Mouse (Mus musculus) cerebellum, postnatal 10 days (tissue): ENCODE data around the gene Tnik.

Experiments
- DNase-seq, 2 experiments: peaks; one replicate each; pipeline ENCODE4 v3.0.0; 2021; ENCODE audit warnings: mixed read lengths in 2 of 2

The Tnik gene

DNA sequence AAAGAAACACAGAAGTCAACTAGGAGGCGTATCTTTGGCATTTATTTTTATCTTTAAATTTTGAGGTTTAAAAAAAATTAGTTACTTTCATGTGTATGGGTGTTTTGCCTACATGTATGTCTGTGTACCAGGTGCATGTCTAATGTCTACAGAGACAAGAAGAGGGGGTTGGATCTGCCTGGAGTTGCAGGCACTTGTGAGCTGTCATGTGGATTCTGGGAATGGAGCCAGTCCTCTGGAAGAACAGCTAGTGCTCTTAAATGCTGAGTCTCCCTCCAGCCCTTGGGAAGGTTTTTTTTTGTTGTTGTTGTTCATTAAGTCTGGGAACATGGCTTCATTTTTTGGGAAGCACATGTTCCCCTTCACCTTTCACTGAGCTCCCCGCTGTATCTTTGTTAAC lies 375.9 kb downstream of the Tnik start:
- DNase-seq: peak; percentile 27 to 54

- DNase-seq: no peak
These were observed 380.4 kb downstream of the Tnik start for GRCm38 (mm10) chr3:28643252-28643947.

- no peak for DNase-seq
These were observed 389.6 kb downstream of the Tnik start for GRCm38 (mm10) chr3:28652574-28652973.

DNA sequence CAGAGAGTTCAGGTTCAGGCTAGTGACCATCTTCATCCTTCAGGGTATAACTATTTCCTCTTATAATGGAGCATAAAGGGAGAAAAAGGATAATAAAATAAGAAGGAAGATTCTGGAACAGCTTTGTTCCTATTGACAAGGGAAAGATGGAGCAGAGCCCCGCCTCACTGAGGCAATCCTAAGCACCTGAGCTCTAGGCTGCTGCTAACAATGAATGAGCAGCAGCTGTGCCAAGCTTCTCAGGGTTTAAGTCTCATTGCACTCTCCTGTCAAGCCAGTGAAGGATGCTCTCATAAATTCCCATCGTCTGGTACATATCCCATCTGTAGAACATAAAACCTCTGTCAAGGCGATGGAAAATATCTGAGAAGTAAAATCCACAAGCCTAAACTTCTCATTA lies 390.0 kb downstream of the Tnik start:
- no peak for DNase-seq

DNA sequence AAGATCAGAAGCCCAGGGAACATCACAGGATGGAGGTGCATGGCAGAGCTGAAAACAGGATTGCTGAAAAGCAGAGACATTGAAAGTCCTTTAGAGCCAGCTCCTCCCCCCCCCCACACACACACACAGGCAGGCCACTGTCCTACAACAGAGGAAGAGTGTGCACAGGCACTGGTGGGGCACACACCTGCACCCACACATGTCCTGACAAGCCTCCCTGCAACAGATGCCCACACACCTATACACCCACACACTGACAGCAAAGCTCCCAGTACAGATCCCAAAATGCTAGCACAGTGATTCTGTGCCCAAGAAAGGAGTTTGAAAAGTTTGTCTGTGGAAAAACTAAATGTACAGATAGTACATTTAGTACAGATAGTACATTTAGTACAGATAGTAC lies 391.7 kb downstream of the Tnik start:
- no peak for DNase-seq

- no peak for DNase-seq
These were observed 395.3 kb downstream of the Tnik start for GRCm38 (mm10) chr3:28658349-28658748.

DNA sequence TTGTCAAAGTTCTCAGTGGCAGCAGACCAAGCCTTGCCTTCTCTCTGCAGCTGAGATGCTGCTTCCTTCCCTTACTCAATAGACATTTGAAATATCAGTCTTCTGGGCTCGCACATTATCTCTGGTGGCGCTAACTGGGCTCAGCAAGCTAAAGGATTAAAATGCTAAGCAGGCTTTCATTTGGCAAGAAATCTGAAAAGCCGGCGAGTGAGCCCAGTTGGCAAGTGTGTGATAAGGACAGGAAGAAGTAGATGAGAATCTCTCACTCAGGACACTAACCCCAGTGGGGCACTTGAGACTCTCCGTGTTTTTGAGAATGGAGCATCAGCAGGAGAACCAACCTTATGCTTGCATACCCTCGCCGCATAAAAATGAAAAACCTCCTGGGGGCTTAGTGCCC lies 417.8 kb downstream of the Tnik start:
- peak; percentile 51 for DNase-seq

- no peak for DNase-seq
These were observed 418.9 kb downstream of the Tnik start for GRCm38 (mm10) chr3:28681866-28682265.

GRCm38 (mm10) chr3:28682411-28682810 lies 419.4 kb downstream of the Tnik start:
- DNase-seq: no peak

- DNase-seq: no peak
These were observed 422.5 kb downstream of the Tnik start for GRCm38 (mm10) chr3:28685510-28685909.

GRCm38 (mm10) chr3:28694811-28695210 lies 431.8 kb downstream of the Tnik start:
- no peak for DNase-seq

DNA sequence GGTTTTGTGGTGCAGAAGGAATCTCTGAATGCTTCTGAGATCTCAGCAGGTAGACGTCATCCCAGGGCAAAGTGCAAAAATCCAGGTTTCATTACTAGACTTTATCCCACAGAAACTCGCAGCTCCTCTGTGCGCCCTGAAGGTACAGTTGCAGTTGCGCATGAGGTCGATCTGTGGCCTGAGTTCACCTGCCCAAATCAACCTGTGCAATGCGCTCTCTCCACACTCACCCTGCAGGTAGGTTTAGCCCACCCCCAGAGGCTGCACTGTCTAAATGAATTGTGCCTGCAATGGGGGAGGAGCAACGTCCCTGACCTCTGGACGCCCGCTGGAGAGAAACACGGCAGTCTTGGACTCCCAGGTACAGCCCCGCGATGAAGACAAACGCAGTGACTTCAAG lies 432.6 kb downstream of the Tnik start:
- DNase-seq: no peak

DNA sequence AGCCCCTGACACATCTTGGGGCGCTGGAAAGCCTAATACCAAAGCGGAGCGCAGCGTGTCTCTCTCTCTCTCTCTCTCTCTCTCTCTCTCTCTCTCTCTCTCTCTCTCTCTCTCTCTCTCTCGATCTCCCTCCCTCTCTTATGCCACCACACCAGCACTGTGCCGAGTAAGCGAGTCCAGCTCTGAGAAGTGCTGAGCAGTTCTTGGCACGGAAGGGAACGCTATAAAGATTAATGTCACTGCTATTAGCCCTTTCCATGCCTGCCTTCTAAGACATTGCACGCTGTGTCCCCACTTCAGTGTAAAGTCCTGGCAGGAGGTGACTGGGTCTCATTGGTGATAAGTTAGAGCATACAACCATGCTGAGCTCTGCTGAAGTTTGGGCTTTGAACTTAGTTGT lies 433.1 kb downstream of the Tnik start:
- no peak for DNase-seq

GRCm38 (mm10) chr3:28697797-28698196 lies 434.8 kb downstream of the Tnik start, which contains the start of gene Slc2a2:
Gene Slc2a2, plus strand, starts transcription at chr3:28697903.
- no peak for DNase-seq

DNA sequence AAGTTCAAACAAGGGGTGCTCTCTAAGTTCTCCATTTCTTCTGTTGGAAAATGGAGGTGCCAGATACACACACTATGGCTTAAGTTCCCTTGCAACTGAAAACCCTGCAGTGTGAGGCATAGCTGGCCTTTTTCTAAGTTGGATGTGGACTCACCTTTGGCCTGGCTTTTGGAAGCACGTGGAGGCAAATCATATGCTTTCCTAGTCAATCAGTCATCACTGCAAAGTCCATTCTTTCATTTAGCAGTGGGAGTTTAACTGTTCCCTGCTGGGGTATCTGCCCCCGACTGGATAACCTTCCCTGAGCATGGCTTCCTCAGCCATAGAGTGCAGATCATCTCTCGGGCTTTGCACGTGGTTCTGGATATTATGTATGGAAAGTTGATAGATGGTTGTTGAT lies 436.6 kb downstream of the Tnik start:
- no peak for DNase-seq

- DNase-seq: no peak
These were observed 442.6 kb downstream of the Tnik start for GRCm38 (mm10) chr3:28705522-28706137.

DNA sequence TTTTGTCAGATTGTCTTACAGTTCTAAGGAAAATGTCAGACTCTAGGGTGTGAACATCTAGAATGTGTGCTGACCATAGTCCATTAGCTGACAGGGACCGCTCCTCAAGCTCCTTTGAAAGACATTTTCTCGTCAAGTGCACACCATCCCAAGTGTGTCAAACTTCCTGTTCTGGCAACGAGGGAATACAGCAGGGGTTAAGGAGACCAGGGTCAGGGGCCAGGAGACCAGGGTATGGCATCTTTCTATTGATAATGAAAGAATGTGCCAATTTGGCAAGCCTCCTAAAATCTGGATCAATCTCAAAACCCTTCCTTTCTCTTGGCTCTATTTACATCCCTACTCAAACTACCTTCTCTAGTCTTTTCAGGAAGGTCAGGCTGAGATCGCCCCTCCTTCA lies 443.7 kb downstream of the Tnik start:
- no peak for DNase-seq

- DNase-seq: peak in 1 of 2 experiments; percentile 25
These were observed 446.7 kb downstream of the Tnik start for GRCm38 (mm10) chr3:28709740-28710139.

DNA sequence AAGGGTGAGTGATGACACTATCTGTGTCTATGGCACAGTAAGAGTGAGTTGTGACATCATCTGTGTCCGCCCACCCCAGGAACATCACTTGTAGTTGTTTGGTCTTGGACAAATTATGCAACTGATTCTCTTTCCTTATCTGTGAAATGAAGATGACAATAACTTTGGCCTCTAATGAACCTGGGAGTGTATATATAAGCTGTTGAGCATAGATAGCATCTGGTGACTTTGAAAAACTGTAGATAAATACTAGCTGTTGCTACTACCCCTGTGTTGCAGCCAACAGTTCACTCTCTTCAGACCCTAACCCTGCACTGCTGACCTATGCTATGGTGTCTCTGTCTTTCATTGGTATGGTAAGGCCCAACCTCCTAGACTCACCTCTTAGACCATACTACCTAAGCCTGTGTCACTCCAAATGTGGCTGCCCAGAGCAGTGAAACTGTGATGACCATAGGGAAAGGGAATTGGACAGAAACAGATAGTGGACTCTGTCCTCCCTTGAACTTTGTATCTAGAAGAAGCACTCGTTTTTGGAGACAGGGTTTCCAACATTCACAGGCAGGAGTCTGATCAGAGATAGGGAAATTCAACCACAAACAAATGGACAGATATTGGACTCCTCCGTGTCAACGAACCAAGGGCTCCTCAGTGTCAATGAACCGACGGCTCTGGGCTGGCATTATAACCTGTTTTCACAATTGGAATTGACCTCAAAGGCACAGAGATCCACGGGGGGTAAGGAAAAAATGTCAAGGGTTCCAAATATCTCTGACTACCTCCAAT lies 451.1 kb downstream of the Tnik start:
- DNase-seq: no peak

- DNase-seq: no peak
These were observed 455.5 kb downstream of the Tnik start for GRCm38 (mm10) chr3:28718521-28718920.

GRCm38 (mm10) chr3:28721218-28721617 lies 458.2 kb downstream of the Tnik start:
- DNase-seq: no peak

- DNase-seq: no peak
These were observed 458.8 kb downstream of the Tnik start for GRCm38 (mm10) chr3:28721838-28722237.

DNA sequence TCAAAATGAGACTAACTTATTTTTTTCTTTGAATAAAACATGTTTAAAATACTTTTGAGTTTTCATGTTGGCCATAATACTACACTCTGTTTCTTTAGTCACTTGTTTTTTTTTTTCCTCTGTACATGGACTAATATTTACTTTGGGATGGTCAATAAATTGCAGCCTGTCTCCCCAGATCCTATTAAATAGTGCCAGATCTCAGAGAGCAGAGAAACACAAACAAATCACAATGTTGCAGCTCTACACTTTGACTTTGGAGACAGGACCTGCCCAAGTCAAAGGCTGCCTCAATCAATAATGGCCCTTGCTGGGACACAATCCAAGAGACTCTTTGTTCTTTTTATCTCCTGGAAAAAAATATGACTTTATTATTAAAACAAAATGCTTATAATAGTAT lies 459.5 kb downstream of the Tnik start:
- DNase-seq: no peak

DNA sequence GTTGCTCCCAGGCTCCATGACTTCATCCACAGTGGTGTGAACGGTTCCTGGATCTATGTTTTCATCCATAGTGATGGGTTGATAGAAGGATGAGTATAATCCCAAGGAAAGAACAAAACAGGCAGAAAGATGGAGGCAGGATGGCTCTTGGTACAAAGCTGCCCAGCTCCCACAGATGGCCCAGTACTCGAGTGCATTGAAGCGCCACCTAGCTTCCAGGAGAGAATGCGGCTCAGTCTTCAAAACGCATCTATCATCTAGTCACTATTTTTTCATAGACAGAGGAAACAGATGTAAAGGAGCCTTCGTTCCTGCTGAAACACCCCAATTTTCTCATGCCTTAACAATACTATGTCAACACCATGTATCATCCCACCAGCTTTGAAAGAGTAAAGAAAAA lies 460.5 kb downstream of the Tnik start:
- no peak for DNase-seq
